Mouse (Mus musculus) heart, postnatal 4 days (tissue): ENCODE measurements around the gene Unc13d. TPM values are rescaled to one million over a fixed set of nuclear protein-coding genes. Genes with fewer than 3 reads are reported as not detected.
"Not testable (repeated sequence)": the region's sequence is repeated elsewhere in the genome, so short reads cannot be mapped to it uniquely, and the experiment has no call there.

Experiments used
- DNase-seq: peaks from one replicate; pipeline ENCODE4 v3.0.0; 2021
- total RNA-seq, 2 experiments: library from RNA; stranded (reverse); gene quantifications; 2 replicates each; pipeline ENCODE4 v1.2.3; 2021

The Unc13d gene
- total RNA-seq, 2 experiments from 2014 or later = 0.88 to 0.95 TPM

DNA sequence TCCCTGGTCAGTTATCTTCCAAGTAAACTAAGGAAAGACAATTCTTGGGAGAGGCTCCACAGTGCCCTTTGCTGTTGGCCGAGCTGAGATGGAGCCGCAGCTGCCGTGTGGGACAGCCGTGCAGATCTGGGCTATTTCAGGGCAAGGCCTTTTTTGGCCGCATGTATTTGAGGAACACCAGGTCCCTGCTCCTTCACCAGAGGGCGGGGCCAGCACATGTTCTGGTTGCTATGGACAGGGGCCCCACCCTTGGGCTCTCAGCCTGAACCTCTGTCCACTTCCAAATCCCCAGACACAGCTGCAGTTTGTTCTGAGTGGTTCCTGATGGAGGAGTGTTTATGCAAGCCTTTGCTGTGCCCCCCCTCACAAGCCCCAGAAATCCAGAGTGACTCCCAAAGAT, 22.6 kb upstream of the Unc13d start:
- peak; percentile 75 for DNase-seq

DNA sequence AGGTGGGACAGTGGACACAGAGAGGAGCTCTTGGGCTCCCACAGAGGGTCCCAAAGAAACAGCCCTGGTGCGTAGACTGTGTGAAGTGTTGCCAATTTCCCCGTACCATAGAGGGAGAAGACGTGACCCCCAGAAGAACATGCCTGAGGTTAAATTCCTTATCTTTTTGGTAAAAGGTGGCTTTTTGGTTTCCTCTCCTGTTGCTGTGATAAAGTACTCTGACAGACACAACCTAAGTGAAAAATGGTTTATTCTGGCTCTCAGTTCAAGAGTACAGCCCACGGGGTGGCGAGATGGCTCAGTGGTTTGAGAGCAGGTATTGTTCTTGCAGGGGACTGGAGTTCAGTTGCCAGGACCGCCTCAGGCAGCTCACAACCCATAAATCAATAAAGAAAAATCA, 21.7 kb upstream of the Unc13d start:
- no peak for DNase-seq

DNA sequence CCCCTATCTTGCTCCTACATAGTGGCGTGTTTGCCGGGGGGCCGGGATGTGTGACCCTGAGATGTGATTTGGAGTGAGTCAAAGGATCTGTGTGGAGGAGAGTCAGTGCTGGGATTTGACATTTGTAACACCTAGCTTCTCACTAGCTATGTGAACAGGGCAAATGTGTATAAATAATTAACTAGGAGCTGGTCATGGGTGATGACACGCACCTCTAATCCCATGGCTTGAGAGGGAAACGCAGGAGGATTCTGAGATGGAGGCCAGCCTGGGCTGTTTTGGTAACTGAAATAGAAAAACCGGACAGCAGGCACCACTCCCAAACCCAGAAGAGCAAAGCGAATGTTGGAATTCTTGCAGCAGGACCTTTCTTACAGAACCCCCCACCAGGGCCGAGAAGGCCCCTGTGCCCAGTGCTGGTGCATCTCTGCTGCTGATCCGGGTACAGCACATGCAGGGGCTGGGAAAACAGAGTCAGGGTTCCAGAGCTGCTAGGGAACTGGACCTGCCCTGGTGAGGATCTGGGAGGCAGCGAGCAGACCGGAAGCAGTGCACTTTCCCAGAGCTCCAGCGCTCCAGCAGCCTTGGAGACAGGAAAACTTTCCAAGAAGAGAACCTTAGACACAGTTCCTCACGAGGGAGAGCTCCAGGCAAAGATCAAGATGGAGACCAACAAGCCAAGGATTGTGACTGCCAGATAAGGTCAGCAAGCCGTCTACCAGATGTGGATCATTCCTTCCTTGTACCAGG, 21.1 kb upstream of the Unc13d start:
- DNase-seq = no peak

DNA sequence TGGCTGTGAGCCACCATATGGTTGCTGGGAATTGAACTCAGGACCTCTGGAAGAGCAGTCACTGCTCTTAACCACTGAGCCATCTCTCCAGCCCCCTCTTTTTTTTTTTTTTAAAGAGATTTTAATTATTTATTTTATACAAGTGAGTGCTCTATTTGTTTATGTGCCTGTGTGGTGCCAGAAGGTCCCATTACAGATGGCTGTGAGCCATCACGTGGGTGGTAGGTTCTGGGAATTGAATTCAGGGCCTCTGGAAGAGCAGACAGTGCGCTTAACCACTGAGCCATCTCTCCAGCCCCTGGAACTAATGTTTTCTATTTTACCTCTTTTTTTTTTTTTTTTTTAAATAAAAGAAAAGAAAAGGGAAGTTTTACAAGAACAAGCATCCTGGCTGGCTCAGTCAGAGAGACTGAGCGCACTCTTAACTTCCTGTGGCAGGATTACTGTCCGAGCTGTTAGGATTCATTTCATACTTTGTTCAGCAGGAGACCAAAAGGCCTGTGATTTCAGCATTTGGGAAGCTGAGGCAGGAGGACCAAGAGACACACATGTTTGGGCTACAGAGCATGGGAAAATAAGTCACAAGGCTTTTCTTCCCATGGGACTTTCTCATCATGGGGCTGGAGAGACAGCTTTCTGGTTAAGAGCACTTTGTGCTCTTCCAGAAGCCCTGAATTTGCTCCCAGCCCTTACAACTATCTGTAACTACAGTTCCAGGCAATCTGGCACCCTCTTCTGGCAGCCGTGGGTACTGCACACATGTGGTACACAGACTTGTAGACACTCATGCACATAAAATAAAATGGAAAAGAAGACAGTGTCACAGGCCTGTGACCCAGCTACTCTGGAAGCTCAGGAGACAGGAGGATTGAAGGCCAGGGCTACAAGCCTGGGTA, 18.7 kb upstream of the Unc13d start:
- DNase-seq = peak; percentile 58

DNA sequence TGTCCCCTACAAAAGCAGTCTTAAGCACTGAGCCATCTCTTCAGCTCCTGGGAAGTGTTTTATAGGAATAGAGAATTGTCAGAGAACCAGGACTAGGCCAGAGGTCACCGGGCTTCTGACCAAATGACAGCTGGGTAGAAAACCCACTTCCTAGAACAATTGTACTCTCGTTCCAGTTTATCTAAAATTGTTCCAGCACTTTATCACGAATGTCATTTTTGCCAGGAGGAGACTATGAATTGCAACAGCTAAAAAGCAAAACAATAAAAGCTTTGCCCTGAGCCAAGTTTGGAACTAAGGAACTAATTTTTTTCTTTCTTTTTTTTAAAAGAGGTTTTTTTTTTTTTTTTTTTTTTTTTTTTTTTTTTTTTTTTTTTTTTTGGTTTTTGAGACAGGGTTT, 17.8 kb upstream of the Unc13d start:
- peak; percentile 65 for DNase-seq

DNA sequence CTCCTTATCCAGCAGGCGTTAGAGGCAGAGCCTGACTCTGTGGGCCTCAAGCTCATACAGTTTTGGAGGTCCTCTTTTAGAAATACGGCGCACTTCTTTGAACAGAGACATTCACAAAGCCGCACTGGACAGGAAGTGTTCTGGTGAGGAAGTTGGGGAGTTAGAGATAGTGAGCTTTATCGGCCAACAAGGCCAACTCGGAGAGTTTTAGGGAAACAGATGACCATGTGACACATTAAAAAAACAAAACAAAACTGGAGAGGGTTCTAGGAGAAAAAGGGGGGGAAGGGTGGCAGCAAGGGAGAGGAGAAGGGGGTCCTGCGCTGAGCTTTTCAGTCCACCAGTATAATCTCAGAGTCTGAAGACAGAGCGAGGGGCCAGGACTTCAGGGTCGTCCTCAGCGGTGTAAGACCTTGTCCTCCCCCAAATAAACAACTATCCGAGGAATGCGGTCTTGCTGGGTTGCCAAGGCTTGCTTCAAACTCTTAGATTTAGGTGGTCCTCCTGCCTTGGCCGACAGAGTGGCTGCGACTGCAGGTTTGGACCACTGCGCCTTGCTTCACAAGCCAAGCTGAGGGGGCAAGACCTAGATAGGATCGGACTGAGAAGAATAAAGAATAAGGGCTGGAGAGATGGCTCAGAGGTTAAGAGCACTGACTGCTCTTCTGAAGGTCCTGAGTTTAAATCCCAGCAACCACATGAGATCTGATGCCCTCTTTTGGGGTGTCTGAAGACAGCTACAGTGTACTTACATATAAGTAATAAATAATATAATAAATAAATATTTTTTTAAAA, 16.2 kb upstream of the Unc13d start:
- no peak for DNase-seq

DNA sequence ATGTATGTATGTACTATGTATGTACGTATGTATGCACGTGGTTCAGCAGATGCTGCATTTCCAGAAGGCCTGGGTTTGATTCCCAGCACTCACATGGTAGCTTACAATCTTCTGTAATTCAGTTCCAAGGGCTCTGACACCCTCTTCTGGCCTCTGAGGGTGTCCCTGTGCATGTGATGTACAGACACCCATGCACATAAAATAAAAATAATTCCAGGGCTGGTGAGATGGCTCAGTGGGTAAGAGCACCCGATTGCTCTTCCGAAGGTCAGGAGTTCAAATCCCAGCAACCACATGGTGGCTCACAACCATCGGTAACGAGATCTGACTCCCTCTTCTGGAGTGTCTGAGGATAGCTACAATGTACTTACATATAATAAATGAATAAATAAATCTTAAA, 15.2 kb upstream of the Unc13d start:
- not testable (repeated sequence) for DNase-seq

DNA sequence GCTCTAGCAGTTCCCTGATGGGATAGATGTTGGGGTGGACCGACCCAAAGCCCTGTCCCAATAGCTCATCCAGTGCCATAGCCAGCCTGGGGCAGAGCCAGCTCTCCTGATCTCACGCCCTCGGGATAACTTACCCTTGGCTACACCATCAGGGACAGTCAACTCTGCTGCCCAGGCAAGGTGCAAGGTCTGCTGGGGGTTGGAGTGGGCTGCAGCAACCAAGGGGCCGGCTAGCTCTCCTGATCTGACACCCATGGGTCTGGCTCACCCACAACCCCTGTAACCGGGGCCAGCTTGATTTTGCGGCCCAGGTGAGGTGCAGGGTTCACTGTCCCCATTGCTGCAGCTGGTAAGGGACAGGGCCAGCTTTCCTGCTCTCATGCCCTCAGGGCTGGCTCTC, 13.8 kb upstream of the Unc13d start:
- DNase-seq = no peak

DNA sequence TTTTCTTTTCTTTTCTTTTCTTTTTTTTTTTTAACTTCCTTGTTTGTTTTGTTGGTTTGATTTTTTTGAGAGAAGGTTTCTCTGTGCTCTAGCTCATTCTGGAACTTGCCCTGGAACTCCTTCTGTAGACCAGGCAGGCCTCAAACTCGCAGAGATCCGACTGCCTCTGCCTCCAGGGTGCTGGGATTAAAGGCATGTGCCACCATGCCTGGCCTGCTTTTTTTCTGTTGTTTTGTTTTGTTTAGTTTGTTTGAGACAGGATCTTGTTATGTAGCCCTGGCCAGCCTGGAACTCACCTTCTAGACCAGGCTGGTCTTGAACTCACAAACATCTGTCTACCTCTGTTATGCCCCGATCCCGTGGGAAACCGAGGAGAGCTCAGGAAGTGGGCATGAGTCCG, 11.8 kb upstream of the Unc13d start:
- no peak for DNase-seq

DNA sequence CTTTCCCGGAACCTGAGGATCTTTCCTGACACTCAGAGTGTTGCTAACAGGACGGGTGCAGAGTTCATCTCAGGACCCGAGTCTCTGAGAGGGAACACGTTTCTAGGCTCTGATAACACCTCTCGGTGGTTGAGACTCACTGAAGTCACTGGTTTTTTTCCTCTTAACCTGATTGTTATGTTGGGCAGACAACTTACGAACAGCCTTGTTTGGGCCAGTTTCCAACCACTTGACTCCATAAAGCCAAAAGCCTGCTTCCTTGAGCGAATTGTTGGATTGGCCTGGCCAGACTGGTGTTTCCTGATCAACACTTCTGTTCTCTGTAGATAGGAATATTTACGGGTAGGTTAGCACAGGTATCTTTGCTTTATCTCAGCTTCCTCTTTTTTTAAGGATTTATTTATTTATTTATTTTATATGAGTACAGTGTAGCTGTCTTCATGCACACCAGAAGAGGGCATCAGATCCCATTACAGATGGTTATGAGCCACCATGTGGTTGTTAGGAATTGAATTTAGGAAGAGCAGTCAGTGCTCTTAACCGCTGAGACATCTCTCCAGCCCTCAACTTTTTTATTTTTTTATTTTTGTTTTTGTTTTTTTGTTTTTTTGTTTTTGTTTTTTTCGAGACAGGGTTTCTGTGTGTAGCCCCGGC, 11.1 kb upstream of the Unc13d start:
- no peak for DNase-seq

DNA sequence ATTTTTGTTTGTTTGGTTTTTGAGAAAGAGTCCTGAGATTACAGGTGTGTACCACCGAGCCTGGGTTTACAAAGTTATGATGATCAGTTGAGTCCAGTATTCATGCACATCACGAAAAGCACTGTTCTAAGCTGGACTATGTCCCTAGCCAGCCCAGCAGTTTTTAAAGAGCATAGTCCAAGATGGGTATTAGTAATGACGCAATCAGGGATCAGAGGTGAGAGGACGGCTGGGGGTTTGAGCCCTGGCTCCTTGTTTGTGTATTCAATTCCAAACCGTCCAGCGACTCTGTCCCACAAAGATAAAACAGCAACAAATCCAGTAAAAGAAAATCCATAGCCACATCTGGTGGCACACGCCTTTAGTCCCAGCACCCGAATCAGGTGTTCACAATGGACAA, 10.4 kb upstream of the Unc13d start:
- DNase-seq = no peak

DNA sequence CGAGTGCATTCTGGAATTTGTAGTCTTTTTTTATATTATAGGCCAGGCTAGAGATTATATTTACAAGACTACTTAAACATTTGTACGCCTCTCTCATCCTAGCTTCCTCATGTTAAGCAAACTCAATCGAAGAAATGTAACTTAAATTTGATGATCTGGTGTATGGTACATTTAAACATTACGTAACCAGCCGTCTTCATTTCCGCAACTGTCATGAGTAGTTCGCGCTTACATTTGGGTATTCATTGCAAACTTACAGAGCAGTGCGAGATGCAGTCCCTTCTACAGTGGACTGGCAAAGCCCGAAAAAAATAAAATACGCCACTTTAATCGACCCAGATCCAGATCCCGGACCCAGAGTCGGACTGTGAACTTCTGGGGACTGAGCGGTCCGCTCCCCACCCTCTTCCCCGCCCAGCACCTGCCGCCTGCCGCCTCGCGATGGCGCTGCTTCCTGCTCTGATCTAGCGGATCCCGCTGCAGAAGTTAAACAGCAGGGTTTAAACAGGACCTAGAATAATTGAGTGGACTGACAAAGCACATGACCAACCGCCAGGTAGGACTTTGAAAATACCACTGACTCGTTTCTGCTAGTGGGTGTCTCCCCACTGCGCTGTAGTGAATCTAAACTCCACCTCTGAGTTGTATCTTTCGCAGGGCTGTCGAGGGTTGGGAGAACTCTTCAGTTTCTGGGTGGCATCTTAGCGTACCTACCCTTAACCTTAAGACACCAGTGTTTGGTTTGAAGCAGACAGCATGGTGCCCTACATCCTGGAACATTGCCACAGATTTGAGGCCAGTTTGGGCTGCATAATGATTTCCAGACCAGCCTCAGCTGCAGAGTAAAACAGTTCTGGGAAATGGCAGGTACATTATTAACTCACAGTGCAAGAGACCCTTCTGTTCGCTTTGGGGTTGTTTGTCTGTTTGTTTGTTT, 9.7 kb upstream of the Unc13d start:
- DNase-seq = peak; percentile 94

DNA sequence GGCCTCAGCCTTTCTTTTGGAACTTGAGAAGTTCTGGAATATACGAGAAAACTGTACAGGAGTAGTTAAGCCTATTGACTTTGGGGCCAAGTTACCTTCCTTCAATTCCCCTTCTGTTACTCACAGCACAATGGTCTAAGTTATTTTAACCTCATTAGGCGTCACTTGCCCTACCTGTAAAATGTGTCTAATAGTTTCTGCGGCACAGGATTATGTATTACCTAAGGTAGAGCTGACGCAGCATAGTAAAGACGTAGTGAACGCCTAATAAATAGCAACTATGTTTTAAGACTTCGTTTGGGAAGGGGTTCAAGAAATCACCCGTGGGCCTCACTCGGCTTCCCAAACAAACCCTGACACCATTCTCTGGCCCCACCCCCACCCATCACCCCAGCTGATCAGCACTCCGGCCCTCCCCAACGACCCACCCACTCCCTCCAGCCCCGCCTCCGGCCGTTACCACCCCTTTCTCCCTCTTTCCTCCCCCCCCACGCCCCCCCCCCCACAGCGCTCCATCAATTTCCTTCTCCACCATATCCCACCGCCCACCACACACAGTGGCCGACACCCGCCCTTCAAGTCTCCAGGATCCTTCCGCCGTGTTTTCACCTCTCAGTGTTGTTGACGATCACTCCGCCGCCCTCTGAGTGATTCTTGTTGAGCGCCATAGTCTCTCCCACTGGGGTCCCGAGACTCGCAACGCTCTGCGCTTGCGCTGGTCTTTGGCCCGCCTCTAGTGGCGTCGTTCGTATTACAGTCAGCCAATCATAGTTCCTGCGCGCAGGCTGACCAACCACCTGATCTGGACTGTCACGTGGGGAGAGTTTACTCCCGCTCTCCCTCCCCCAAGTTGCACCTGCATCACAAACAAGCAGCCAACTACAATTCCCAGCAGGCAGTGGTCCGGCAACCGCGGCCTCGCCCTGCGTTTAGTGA, 8.8 kb upstream of the Unc13d start, which contains the start of gene Wbp2:
Wbp2 (minus strand) TSS at position 738 of the 936 bp plus-strand sequence.
- peak; percentile 98 for DNase-seq

DNA sequence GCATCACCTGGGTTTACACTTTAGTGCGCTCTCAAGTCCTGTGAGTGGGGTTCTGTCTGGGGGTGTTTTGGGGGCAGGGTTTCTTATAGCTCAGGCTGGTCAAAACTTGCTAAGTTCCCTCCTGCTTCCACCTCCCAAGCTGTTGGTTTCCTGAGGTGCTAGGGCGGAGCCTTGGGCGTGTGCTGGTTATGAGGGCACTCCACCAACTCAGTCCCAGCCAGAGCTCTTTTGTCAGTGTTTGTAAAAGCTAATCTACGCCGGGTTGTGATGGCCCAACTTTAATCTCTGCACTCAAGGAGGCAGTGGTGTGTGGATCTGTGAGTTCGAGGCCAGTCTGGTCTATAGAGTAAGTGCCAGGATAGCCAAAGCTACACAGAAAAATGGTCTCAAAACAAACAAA, 6.4 kb upstream of the Unc13d start:
- DNase-seq = no peak

DNA sequence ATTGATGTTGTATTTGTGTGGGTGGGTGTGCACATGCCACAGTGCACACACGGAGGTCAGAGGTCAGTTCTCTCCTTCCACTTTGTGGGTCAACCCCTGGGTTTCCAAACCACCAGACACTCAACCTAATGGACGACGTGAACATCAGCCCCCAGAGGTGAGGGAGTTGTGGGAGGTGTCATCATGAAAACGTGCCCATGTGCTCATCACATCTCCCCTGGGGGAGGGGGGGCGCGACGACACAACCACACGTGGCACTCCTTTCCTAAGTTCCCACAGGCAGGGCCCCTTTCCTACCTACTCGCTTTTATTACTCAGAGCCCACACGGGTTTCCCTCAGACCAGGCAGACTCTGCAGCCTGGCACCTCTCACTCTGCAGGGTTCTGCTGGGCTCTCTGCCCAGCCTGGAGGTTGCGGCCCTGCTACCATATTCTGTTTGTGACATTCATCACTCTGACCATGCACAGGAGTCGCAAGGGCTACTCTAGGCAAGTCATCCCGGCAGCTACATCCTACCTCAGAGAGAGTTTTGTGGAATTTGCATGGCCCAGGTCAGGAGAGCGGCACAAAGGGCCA, 5.4 kb upstream of the Unc13d start:
- no peak for DNase-seq

DNA sequence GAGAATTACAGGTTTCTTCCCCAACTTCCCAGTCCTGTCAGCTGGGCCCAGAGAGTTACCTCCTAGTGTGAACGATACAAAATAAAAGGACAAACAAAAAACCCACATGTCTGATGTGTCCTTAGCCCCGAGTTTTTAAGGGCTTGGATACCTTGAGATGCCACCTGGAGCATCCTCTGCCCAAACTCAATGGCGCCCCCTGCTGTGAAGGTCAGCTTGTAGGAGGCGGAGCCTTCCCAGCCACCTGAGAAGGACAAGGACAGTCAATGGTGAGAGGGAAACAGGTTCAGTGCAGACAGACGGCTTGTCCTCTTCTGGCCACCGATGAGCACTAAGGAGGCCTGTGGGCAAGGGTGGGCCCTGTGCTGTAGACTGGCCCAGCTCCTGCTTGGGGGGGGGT, 3.3 kb upstream of the Unc13d start:
- peak; percentile 68 for DNase-seq

DNA sequence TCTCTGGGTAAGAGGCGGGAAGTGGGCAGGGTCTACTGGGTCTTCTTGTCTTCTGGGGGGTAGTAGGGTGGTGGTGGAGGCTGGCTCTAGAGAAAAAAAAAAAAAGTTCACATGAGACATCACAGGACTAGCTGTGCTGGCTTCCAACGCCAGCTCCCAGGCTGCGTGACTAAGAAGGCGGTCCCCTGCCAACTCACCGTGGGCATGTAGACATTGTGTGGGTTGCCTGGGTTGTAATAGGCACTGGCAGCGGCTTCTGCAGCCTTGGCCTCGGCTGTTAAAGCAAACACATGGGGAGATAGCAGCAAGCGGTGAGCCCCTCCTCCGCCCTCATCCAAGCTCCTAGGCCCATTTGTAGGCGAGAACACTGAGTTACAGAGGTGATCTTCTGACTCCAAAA, 1.8 kb upstream of the Unc13d start:
- DNase-seq = no peak

DNA sequence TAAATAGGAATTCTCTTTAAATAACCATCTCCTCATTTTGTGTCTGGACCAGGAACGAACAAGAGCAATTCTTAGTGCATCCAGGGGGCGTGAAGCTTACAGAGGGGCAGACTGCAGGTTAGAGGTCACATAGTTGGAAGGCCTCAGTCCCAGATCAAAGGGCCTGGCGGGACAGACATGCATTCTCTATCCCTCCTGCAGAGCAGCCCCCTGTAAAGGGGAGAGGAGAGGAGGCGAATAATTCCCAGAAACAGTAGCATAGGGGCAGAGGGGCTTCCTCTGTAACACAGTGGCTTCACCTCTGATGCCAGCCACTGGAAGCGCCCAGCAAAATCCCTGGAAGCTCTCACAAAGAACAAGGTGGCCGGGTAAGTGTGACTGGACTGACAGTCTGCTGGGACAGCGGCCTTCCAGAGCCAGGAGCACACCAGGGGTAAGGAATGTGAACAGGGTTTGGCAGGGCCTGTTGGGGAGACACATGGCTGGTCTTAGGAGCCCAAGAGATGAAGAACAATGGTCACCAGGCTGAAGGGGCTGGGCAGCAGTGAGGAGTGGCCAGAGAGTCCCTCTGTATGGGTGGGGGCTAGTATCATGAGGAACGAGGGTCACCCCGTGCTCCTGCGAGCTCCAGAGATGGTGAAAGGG, 1.0 kb upstream of the Unc13d start:
- no peak for DNase-seq

DNA sequence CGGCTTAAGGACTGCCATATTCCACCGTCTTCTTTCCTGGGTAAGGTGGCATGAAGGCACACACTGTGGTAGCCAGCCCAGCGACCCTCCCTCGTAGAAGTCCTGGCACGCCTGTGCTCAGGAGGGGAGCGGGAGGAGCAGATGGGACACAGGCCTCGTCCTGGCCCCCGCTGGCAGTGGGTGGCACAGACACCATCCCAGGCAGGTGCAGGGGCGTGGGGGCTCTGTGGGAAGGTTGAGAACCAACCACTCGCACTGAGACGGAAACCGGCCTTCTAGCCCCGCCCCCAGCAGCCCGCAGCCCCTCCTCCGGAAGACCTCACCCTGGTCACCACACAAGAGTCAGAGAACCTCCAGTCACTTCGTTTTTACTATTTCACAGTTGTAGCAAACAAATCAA, 460 bp upstream of the Unc13d start:
- peak; percentile 62 for DNase-seq
